In the genomic region with DNA sequence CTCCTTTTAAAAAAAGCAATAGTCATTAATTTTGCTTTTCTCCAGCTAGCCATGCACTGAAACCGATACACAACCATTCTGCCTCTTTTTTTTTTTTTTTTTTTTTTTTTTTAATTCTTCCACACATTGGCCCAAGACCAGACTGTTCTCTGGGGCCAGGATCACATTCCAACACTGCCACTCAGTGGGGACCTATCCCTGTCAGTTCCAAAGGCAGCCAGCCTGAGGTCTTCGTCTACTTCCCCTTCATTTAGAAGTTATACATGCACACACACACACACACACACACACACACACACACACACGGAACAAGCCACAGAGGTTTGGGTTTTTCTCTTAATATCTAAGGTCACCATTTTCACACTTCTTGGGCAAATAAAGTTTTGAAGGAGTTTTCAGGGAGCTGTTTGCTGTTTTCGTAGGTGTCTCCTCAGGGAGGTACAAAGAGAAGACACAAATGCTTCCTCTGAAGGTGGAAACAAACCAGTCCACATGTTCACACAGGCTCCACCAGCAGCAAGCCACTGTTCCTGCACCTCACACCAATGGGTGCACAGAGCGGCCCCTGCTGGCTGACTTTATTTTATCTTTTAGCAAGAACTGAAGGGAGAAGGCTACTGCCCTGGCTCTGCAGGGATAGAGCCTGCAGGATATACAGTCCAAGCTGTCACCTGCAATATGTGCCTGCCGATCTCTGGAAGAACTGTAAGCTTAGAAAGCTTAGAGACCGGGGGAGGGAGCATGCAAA, we compare ENCODE assay signal across 7 mouse cellular contexts.
A peak's percentile ranks its signal among the peaks of the same experiment; 100 is the strongest.
DNase-seq lines count a peak whose midpoint lies in the region; ATAC-seq lines count a peak whose summit lies in the region.

No protein-coding gene starts in this region.

- H3K27me3 ChIP-seq in limb, embryonic 11.5 days (ENCODE audit: control insufficient read depth, insufficient read depth, low read length): no peaks in the 10 kb centered on the region
- H3K27me3 ChIP-seq in stomach, embryonic 14.5 days (ENCODE audit: control insufficient read depth, insufficient read depth, low read length): no peaks in the 10 kb centered on the region

- peak; percentile 97 for ATAC-seq in granulocyte monocyte progenitor cell, adult 5-6 weeks (replicated peaks; ENCODE audit: poor library complexity, severe bottlenecking)
- ATAC-seq in limb, embryonic 11.5 days (ENCODE audit: insufficient number of reproducible peaks, low FRiP score, low TSS enrichment, low read depth): 0 out of 2 replicates have a peak, but pooled peaks have one; percentile 39
- ATAC-seq in stomach, embryonic 14.5 days (ENCODE audit: insufficient number of reproducible peaks, insufficient read depth, low FRiP score, low read depth): peak; percentile 80

- no peak overlapping the region for H3K4me2 ChIP-seq in limb, embryonic 11.5 days (ENCODE audit: low read depth, severe bottlenecking)
- no peak overlapping the region for H3K4me2 ChIP-seq in stomach, embryonic 14.5 days (replicated peaks; ENCODE audit: low read depth, low read length)

- DNase-seq in adrenal gland, postnatal 10 days: peak; percentile 92
- DNase-seq in embryo, embryonic 11 days: peak; percentile 90
- DNase-seq in kidney, adult 8-10 months: peak; percentile 67 to 84
- peak; percentile 91 for DNase-seq in limb, embryonic 11.5 days (ENCODE audit: low spot score)
- peak; percentile 73 for DNase-seq in naive thymus-derived CD4-positive, alpha-beta T cell, adult 2 months (ENCODE audit: low read depth)

- H3K27ac ChIP-seq in limb, embryonic 11.5 days (replicated peaks; ENCODE audit: low read depth, low read length): no peak overlapping the region
- no peak overlapping the region for H3K27ac ChIP-seq in stomach, embryonic 14.5 days (ENCODE audit: low read length)

- no peaks in the 10 kb centered on the region for H3K36me3 ChIP-seq in limb, embryonic 11.5 days (ENCODE audit: control insufficient read depth, insufficient read depth, low read length)
- no peaks in the 10 kb centered on the region for H3K36me3 ChIP-seq in stomach, embryonic 14.5 days (ENCODE audit: control insufficient read depth, insufficient read depth, low read length)

- no peaks in the 10 kb centered on the region for H3K9me3 ChIP-seq in limb, embryonic 11.5 days (ENCODE audit: control insufficient read depth, low read length)
- no peaks in the 10 kb centered on the region for H3K9me3 ChIP-seq in stomach, embryonic 14.5 days (ENCODE audit: control insufficient read depth, low read depth, low read length)

- no peak overlapping the region for H3K4me3 ChIP-seq in limb, embryonic 11.5 days (ENCODE audit: low read depth, low read length)
- no peak overlapping the region for H3K4me3 ChIP-seq in stomach, embryonic 14.5 days (ENCODE audit: low read depth, low read length)

- 32% methylated on average over 7 of the region's 7 CpGs for WGBS in limb, embryonic 11.5 days
- 23% methylated on average over 7 of the region's 7 CpGs for WGBS in stomach, embryonic 14.5 days

- no peak overlapping the region for H3K9ac ChIP-seq in limb, embryonic 11.5 days (ENCODE audit: low read length)
- no peak overlapping the region for H3K9ac ChIP-seq in stomach, embryonic 14.5 days (replicated peaks; ENCODE audit: low read depth, low read length)

- peaks cover 3% of the 10 kb centered on the region; the same call in 1 of the 2 replicates for H3K4me1 ChIP-seq in limb, embryonic 11.5 days (ENCODE audit: control insufficient read depth, insufficient read depth, low read length)
- H3K4me1 ChIP-seq in stomach, embryonic 14.5 days (ENCODE audit: control insufficient read depth, insufficient read depth, low read length): no peaks in the 10 kb centered on the region

Comparison
In these comparisons a context has a peak if more than half of its experiments do, and no peak if none do; other contexts are left out.
1. ATAC-seq: peak in every context shown above with its lines; median percentile 97 in granulocyte monocyte progenitor cell, adult 5-6 weeks; 80 in stomach, embryonic 14.5 days; 39 in limb, embryonic 11.5 days.